Mouse (Mus musculus): ENCODE measurements at regions not wholly inside any gene's neighbourhood (a gene's known extent, or its start where the extent isn't known, plus 50 kb on each side); places are given as distances from the start of the nearest gene placed in this dataset.

DNA sequence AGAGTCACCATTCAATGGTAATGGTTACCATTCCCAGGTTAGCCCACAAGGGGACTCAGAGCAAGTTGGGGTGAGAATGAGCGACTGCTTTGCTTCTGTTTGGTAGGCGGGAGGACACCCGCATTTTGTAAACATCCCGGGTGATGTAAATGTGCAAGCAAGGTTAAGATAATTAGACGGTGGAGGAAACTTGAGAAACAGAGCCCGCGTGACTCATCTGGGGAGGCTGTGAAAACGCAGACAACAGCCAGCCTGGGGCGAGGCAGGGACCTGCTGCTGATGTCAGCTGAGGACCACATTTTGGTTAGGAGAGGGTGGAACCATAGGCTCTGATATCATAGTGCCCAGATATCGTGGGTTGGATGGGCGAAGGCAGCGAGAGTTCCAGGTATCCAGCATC, 52.6 kb upstream of the Zbtb40 start:
- DNase-seq (ENCODE audit: low read depth, low spot score) = no peak

DNA sequence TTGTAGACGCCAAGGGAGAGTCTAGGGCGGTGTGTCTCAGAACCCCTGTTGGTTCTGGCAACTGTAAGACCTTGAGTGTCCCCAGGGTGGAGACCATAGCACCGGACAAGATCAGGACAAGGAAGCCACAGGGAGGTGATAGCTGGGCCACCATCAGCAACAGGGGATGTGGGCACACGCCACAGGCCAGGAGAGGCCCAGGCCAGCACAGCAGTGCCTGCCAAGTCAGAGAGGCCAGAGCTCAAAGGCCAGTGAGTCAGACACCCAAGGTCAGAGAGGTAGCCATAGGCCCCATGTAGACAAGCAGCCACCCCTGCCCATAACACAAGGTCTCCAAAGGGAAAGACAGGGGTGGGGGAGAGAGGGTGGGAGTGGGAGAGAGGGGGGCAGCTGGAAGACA, 52.2 kb upstream of the Zbtb40 start:
- DNase-seq (ENCODE audit: low read depth, low spot score) = no peak

All from CD4-positive, CD25-positive, alpha-beta regulatory T cell, adult 2 months (primary cell).